Mouse (Mus musculus) olfactory bulb, adult 2 months (tissue): ENCODE measurements around the gene Itga2.

Source experiments
- CTCF ChIP-seq: fragments of 200-500 bp; IDR thresholded peaks from 2 replicates; pipeline ENCODE4 v1.5.1; 2012; ENCODE audit warnings: low read depth, mild to moderate bottlenecking, low read length, moderate library complexity; ENCODE audit not compliant: insufficient read depth
- POLR2A ChIP-seq: fragments of 200-500 bp; IDR thresholded peaks from 2 replicates; pipeline ENCODE4 v1.6.1; 2012; ENCODE audit warnings: mild to moderate bottlenecking, low read depth, low read length, moderate library complexity; ENCODE audit not compliant: insufficient read depth

DNA sequence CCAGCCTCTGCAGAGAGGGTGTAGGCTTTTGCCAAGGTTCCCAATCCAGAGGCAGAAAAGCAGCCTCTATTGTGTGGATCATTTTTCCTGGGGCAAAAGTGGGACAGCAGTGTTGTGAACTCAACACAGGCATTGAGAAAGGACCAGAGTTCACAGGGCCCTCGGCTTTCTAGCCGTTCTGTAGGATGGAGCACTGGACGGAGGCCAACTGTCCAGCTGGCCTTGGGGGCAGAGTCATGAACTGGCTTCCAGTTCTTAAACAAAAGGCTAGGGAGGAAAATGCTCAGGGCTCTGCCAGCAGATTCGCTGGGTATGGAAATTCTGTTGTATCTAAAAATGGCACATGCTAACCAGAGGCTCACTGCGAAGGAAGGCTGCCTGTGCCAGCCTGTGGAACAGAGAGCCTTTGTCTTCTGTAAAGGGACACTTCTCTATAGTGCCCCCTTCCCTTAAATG, 93.3 kb downstream of the Itga2 start:
- TF ChIP-seq CTCF (no peak), POLR2A (no peak)
